Comparison of ENCODE assay signal across 16 mouse cellular contexts in the genomic region with DNA sequence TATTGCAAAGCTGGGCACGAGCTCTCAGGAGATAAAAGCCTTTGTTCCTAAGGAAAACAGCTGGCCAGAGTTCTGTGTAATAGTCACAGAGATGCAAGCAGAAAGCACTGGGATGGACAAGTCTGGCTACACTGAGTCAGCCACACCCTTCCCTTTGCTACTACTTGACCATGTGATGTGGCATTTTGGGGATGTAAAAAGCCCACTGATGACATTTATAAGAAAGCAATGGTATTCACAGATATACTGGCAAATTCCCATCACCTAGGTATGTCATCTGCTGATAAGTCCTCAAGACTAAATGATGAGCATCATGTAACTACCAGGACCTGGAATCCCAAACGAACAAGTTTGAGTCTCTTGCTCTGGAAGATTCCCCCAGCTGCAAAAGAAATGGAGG.
DNase-seq lines count a peak whose midpoint lies in the region; ATAC-seq and TF ChIP-seq lines count a peak whose summit lies in the region.
"Had no signal": no experiment of that assay in that cellular context is flagged by ENCODE, and none has a peak within 500 bp of the region (broad histone marks: within the 10 kb centered on the region; RNA-seq: fewer than 3 reads in every experiment).

No protein-coding gene starts in this region.

- peaks cover 3% of the 10 kb centered on the region; the same call in 1 of the 2 replicates for H3K79me2 ChIP-seq in CH12.LX (replicated peaks; ENCODE audit: control insufficient read depth, extremely low read depth, insufficient read depth, poor library complexity, severe bottlenecking)

- no peak for TF ChIP-seq RAD21 in CH12.LX (IDR thresholded peaks at IDR 0.05; ENCODE audit: low read depth, low read length)

- no peak for DNase-seq in gastrocnemius, adult 2 months
- DNase-seq in gastrocnemius, postnatal 10 days = no peak
- no peak for DNase-seq in hindbrain, embryonic 10.5 days (ENCODE audit: low spot score)
- DNase-seq in hindbrain, embryonic 11.5 days (ENCODE audit: low spot score) = no peak
- no peak for DNase-seq in CH12.LX (ENCODE audit: extremely low read depth)
- no peak for DNase-seq in liver, postnatal 0 days
- DNase-seq in testis, postnatal 14 days (ENCODE audit: low spot score) = no peak
- no peak for DNase-seq in cerebellum, adult 2 months
- DNase-seq: adrenal gland, adult 8-10 months; cerebellum, adult 8-10 months; kidney, adult 11 months; kidney, postnatal 25 days; right cerebral cortex, postnatal 25 days; thymus, postnatal 4 days had no signal

- TF ChIP-seq CTCF in gastrocnemius, adult 2 months (IDR thresholded peaks at IDR 0.05) = no peak
- TF ChIP-seq CTCF in CH12.LX (conservative IDR thresholded peaks at IDR 0.05 in 1 of 2, IDR thresholded peaks at IDR 0.05 in 1 of 2; ENCODE audit: low read depth in 2 of 2, low read length in 2 of 2) = no peak
- no peak for TF ChIP-seq CTCF in liver, postnatal 0 days (IDR thresholded peaks at IDR 0.05; ENCODE audit: low read depth)
- no peak for TF ChIP-seq CTCF in cerebellum, adult 2 months (IDR thresholded peaks at IDR 0.05; ENCODE audit: borderline replicate concordance, insufficient read depth, low read depth, low read length)

- H3K9ac ChIP-seq in hindbrain, embryonic 11.5 days (ENCODE audit: low read depth, low read length) = no peak overlapping the region
- no peak overlapping the region for H3K9ac ChIP-seq in CH12.LX (ENCODE audit: insufficient read depth, low read depth)
- no peak overlapping the region for H3K9ac ChIP-seq in liver, postnatal 0 days (replicated peaks)
- H3K9ac ChIP-seq: hindbrain, embryonic 15.5 days had no signal

- H3K27ac ChIP-seq in gastrocnemius, adult 2 months = peak overlapping the region; percentile 76
- peak overlapping the region; percentile 56 for H3K27ac ChIP-seq in hindbrain, embryonic 10.5 days
- no peak overlapping the region for H3K27ac ChIP-seq in hindbrain, embryonic 11.5 days (ENCODE audit: low read depth, low read length)
- peak overlapping the region; percentile 79 for H3K27ac ChIP-seq in CH12.LX (ENCODE audit: insufficient read depth, low read depth)
- no peak overlapping the region for H3K27ac ChIP-seq in liver, postnatal 0 days (ENCODE audit: low read depth)
- no peak overlapping the region for H3K27ac ChIP-seq in cerebellum, adult 2 months (ENCODE audit: insufficient read depth, low read length)

- in situ Hi-C loops in CH12.LX (cut with MboI; ENCODE audit: low pct_ligation_motif_present, low pct_unique_long_range_greater_than_20kb, low sequenced_read_pairs) = no loop called here

- dilution Hi-C loops in CH12.LX (cut with MboI; ENCODE audit: extremely low pct_ligation_motif_present, extremely low pct_unique_long_range_greater_than_20kb, low sequenced_read_pairs) = no loop called here

- TF ChIP-seq POLR2A in CH12.LX (IDR thresholded peaks at IDR 0.05; ENCODE audit: low read depth, low read length) = no peak
- no peak for TF ChIP-seq POLR2A in cerebellum, adult 2 months (IDR thresholded peaks at IDR 0.05; ENCODE audit: borderline replicate concordance, insufficient read depth, low read length)

- 68% methylated on average over 2 of the region's 2 CpGs for WGBS in hindbrain, embryonic 10.5 days
- 68% methylated on average over 2 of the region's 2 CpGs for WGBS in hindbrain, embryonic 11.5 days
- WGBS in liver, postnatal 0 days (ENCODE audit: insufficient replicate concordance) = 59% methylated on average over 2 of the region's 2 CpGs
- 89% methylated on average over 2 of the region's 2 CpGs for WGBS in cerebellum, adult 2 months

- H3K36me3 ChIP-seq in hindbrain, embryonic 10.5 days = peaks cover 77% of the 10 kb centered on the region
- H3K36me3 ChIP-seq in hindbrain, embryonic 11.5 days (ENCODE audit: control insufficient read depth, insufficient read depth, low read length) = no peaks in the 10 kb centered on the region
- H3K36me3 ChIP-seq in CH12.LX (replicated peaks in 1 of 2; ENCODE audit: control insufficient read depth in 1 of 2, insufficient read depth in 1 of 2, low read length in 1 of 2) = peaks cover 17 to 54% of the 10 kb centered on the region in 2 experiments
- no peaks in the 10 kb centered on the region; the same call in 1 of the 2 replicates for H3K36me3 ChIP-seq in liver, postnatal 0 days (replicated peaks; ENCODE audit: insufficient read depth, low read length)
- H3K36me3 ChIP-seq: hindbrain, embryonic 15.5 days had no signal

- no peaks in the 10 kb centered on the region for H3K9me3 ChIP-seq in hindbrain, embryonic 10.5 days
- H3K9me3 ChIP-seq in hindbrain, embryonic 11.5 days (ENCODE audit: control insufficient read depth, low read length) = no peaks in the 10 kb centered on the region
- no peaks in the 10 kb centered on the region for H3K9me3 ChIP-seq in CH12.LX (replicated peaks; ENCODE audit: low read length)
- H3K9me3 ChIP-seq in liver, postnatal 0 days (ENCODE audit: low read length) = no peaks in the 10 kb centered on the region
- H3K9me3 ChIP-seq: hindbrain, embryonic 15.5 days had no signal

- intact Hi-C loops in gastrocnemius, adult 2 months (cut with DNase I) = no loop called here

- H3K4me1 ChIP-seq in hindbrain, embryonic 10.5 days (replicated peaks) = peaks cover 89% of the 10 kb centered on the region
- peaks cover 18% of the 10 kb centered on the region; the same call in 1 of the 2 replicates for H3K4me1 ChIP-seq in hindbrain, embryonic 11.5 days (replicated peaks; ENCODE audit: control insufficient read depth, insufficient read depth, low read length)
- peaks cover 30 to 93% of the 10 kb centered on the region in 2 experiments for H3K4me1 ChIP-seq in CH12.LX (ENCODE audit: control insufficient read depth in 1 of 2, insufficient read depth in 2 of 2)
- peaks cover 50% of the 10 kb centered on the region for H3K4me1 ChIP-seq in liver, postnatal 0 days (ENCODE audit: insufficient read depth)
- peaks cover 2% of the 10 kb centered on the region; the same call in 1 of the 2 replicates for H3K4me1 ChIP-seq in cerebellum, adult 2 months (ENCODE audit: control insufficient read depth, insufficient read depth, low read length)

- ATAC-seq in hindbrain, embryonic 11.5 days (ENCODE audit: low FRiP score) = no peak
- 0 out of 2 replicates have a peak, but pooled peaks have one; percentile 17 for ATAC-seq in liver, postnatal 0 days
- ATAC-seq: forebrain, embryonic 16.5 days had no signal

- no peaks in the 10 kb centered on the region for H3K27me3 ChIP-seq in hindbrain, embryonic 10.5 days (ENCODE audit: insufficient read depth, poor library complexity, severe bottlenecking)
- no peaks in the 10 kb centered on the region for H3K27me3 ChIP-seq in hindbrain, embryonic 11.5 days (ENCODE audit: control insufficient read depth, insufficient read depth, low read length)
- H3K27me3 ChIP-seq in CH12.LX (replicated peaks) = no peaks in the 10 kb centered on the region
- H3K27me3 ChIP-seq in liver, postnatal 0 days (ENCODE audit: insufficient read depth, low read length) = no peaks in the 10 kb centered on the region
- no peaks in the 10 kb centered on the region for H3K27me3 ChIP-seq in cerebellum, adult 2 months (ENCODE audit: control insufficient read depth, insufficient read depth, low read length)
- H3K27me3 ChIP-seq: hindbrain, embryonic 15.5 days had no signal

- H3K4me2 ChIP-seq in hindbrain, embryonic 11.5 days (replicated peaks; ENCODE audit: low read depth, low read length) = no peak overlapping the region
- peak overlapping the region; percentile 73 for H3K4me2 ChIP-seq in CH12.LX (ENCODE audit: insufficient read depth, low read depth, poor library complexity, severe bottlenecking)
- no peak overlapping the region for H3K4me2 ChIP-seq in liver, postnatal 0 days (ENCODE audit: low read depth, low read length)
- H3K4me2 ChIP-seq: hindbrain, embryonic 15.5 days had no signal

- H3K4me3 ChIP-seq in gastrocnemius, adult 2 months = no peak overlapping the region
- H3K4me3 ChIP-seq in hindbrain, embryonic 10.5 days = no peak overlapping the region
- no peak overlapping the region for H3K4me3 ChIP-seq in hindbrain, embryonic 11.5 days (ENCODE audit: low read depth, low read length)
- no peak overlapping the region for H3K4me3 ChIP-seq in CH12.LX (replicated peaks in 1 of 3; ENCODE audit: low read depth in 2 of 3, low read length in 2 of 3, poor library complexity in 1 of 3)
- H3K4me3 ChIP-seq in liver, postnatal 0 days (ENCODE audit: low read depth, low read length) = no peak overlapping the region
- H3K4me3 ChIP-seq in cerebellum, adult 2 months (replicated peaks; ENCODE audit: insufficient read depth, low read depth, low read length) = no peak overlapping the region
- H3K4me3 ChIP-seq: hindbrain, embryonic 15.5 days had no signal

- TF ChIP-seq EP300 in CH12.LX (IDR thresholded peaks at IDR 0.05; ENCODE audit: low read length) = no peak
- TF ChIP-seq EP300 in liver, postnatal 0 days (IDR thresholded peaks at IDR 0.05; ENCODE audit: low read depth) = no peak

TF ChIP-seq in CH12.LX, 34 proteins besides CTCF, POLR2A, EP300 and RAD21:
- TF ChIP-seq MAX (IDR thresholded peaks at IDR 0.05; ENCODE audit: low read length) (no peak), USF2 (conservative IDR thresholded peaks at IDR 0.05; ENCODE audit: low read depth, low read length) (no peak), GABPA (IDR thresholded peaks at IDR 0.05; ENCODE audit: insufficient replicate concordance, low read depth, low read length) (no peak), MAZ (IDR thresholded peaks at IDR 0.05; ENCODE audit: low read depth, low read length) (no peak), SMC3 (IDR thresholded peaks at IDR 0.05; ENCODE audit: low read depth, low read length) (no peak), UBTF (IDR thresholded peaks at IDR 0.05; ENCODE audit: low read depth, low read length) (0 out of 2 replicates have a peak, but pooled peaks have one; percentile 17), SIN3A (IDR thresholded peaks at IDR 0.05; ENCODE audit: low read length) (no peak), E2F4 (IDR thresholded peaks at IDR 0.05; ENCODE audit: insufficient replicate concordance, low read depth, low read length) (no peak)

Comparison
In these comparisons a context has a peak if more than half of its experiments do, and no peak if none do; other contexts are left out.
1. H3K27ac ChIP-seq: peak in gastrocnemius, adult 2 months (single experiment), hindbrain, embryonic 10.5 days (single experiment) and CH12.LX (single experiment); none in hindbrain, embryonic 11.5 days (single experiment), liver, postnatal 0 days (single experiment) and cerebellum, adult 2 months (single experiment).